Mouse (Mus musculus) embryonic facial prominence, embryonic 14.5 days (tissue): ENCODE results near the gene Map1lc3a. TPM values are rescaled to one million over a fixed set of nuclear protein-coding genes. Genes with fewer than 3 reads are reported as not detected.
A peak's percentile ranks its signal among the peaks of the same experiment; 100 is the strongest.

Experiments used
- ATAC-seq: fragments of 200-750 bp; cut with Nextera tagmentation; 2 replicates; pipeline ENCODE4 v1.8.0; 2017; ENCODE audit warnings: low read depth, moderate number of reproducible peaks, moderate TSS enrichment
- DNase-seq: peaks from one replicate; pipeline ENCODE4 v3.0.0-alpha.2; 2015; ENCODE audit warnings: low spot score
- H3K27ac ChIP-seq: fragments of 300-500 bp; sonication (generic); replicated peaks from 2 replicates; pipeline ENCODE4 v1.5.1; 2014; ENCODE audit warnings: low read depth, mild to moderate bottlenecking, low read length, moderate library complexity
- H3K27me3 ChIP-seq: fragments of 300-500 bp; sonication (generic); replicated peaks from 2 replicates; pipeline ENCODE4 v1.6.1; 2014; ENCODE audit warnings: low read length; ENCODE audit not compliant: control insufficient read depth, insufficient read depth
- H3K36me3 ChIP-seq: fragments of 300-500 bp; sonication (generic); 2 replicates; pipeline ENCODE4 v1.6.1; 2014; ENCODE audit warnings: low read length, mixed read lengths; ENCODE audit not compliant: control insufficient read depth, insufficient read depth
- H3K4me1 ChIP-seq: fragments of 300-500 bp; sonication (generic); 2 replicates; pipeline ENCODE4 v1.6.1; 2014; ENCODE audit warnings: antibody characterized with exemption, low read length; ENCODE audit not compliant: control insufficient read depth, insufficient read depth
- H3K4me2 ChIP-seq: fragments of 300-500 bp; sonication (generic); 2 replicates; pipeline ENCODE4 v1.6.1; 2014; ENCODE audit warnings: low read depth, mild to moderate bottlenecking, low read length, moderate library complexity, mixed read lengths
- H3K4me3 ChIP-seq: fragments of 300-500 bp; sonication (generic); 2 replicates; pipeline ENCODE4 v1.5.1; 2014; ENCODE audit warnings: low read depth, mild to moderate bottlenecking, low read length
- H3K9ac ChIP-seq: fragments of 300-500 bp; sonication (generic); 2 replicates; pipeline ENCODE4 v1.6.1; 2014; ENCODE audit warnings: low read depth, mild to moderate bottlenecking, low read length, moderate library complexity, mixed read lengths
- H3K9me3 ChIP-seq: fragments of 300-500 bp; sonication (generic); 2 replicates; pipeline ENCODE4 v1.6.1; 2016; ENCODE audit warnings: low read length; ENCODE audit not compliant: control insufficient read depth
- WGBS: fragments of 180-500 bp; shearing (Covaris S2); extraction: QIAGEN DNeasy Blood & Tissue Kit; methylation state at CpG from one replicate; pipeline ENCODE4 v1.1.7; 2014; 5-methylcytosine and 5-hydroxymethylcytosine counted together
- polyA plus RNA-seq: library from polyadenylated mRNA; unstranded; fragments of >200 nt; fragmentation: Nextera tagmentation; extraction: Ambion mirVana; gene quantifications from 2 replicates; pipeline ENCODE4 v1.2.1, GENCODE M21; 2014

The Map1lc3a gene
- 241 and 248 TPM in 2 replicates for polyA plus RNA-seq

- ATAC-seq (peak; percentile 94), DNase-seq (peak; percentile 96)
- no peaks in the 10 kb centered on the region for H3K9me3 ChIP-seq
- peak within 1 kb of the TSS; percentile 97 for H3K9ac ChIP-seq
- H3K36me3 ChIP-seq = peaks cover 6% of the 10 kb centered on the region
- no peaks in the 10 kb centered on the region for H3K27me3 ChIP-seq
- H3K27ac ChIP-seq = peak within 1 kb of the TSS; percentile 92
- WGBS = 1% methylated on average over 28 of the region's 47 CpGs
- H3K4me1 ChIP-seq = peaks cover 13% of the 10 kb centered on the region
- peak within 1 kb of the TSS; percentile 93 for H3K4me3 ChIP-seq
- peak within 1 kb of the TSS; percentile 75 for H3K4me2 ChIP-seq
Observed at GRCm38 (mm10) chr2:155276195-155276594, at the start of gene Map1lc3a. TSS of gene Map1lc3a (plus strand) at chr2:155276297.

GRCm38 (mm10) chr2:155235746-155236361, 40.2 kb upstream of the Map1lc3a start:
- no peaks in the 10 kb centered on the region for H3K9me3 ChIP-seq
- peak overlapping the region; percentile 89 for H3K9ac ChIP-seq
- WGBS = 4% methylated on average over 13 of the region's 13 CpGs
- peak overlapping the region; percentile 83 for H3K4me2 ChIP-seq
- peak; percentile 93 for DNase-seq
- H3K4me3 ChIP-seq = peak overlapping the region; percentile 83
- H3K36me3 ChIP-seq = no peaks in the 10 kb centered on the region
- H3K27me3 ChIP-seq = no peaks in the 10 kb centered on the region
- peaks cover 11% of the 10 kb centered on the region for H3K4me1 ChIP-seq
- peak; percentile 91 for ATAC-seq
- peak overlapping the region; percentile 77 for H3K27ac ChIP-seq

GRCm38 (mm10) chr2:155236362-155236992, 39.6 kb upstream of the Map1lc3a start, which contains the start of gene Dynlrb1:
TSS of gene Dynlrb1 (plus strand) at chr2:155236533.
- peak within 1 kb of the TSS; percentile 83 for H3K4me2 ChIP-seq
- no peaks in the 10 kb centered on the region for H3K27me3 ChIP-seq
- peak within 1 kb of the TSS; percentile 83 for H3K4me3 ChIP-seq
- no peaks in the 10 kb centered on the region for H3K9me3 ChIP-seq
- peak within 1 kb of the TSS; percentile 89 for H3K9ac ChIP-seq
- peaks cover 11% of the 10 kb centered on the region for H3K4me1 ChIP-seq
- H3K36me3 ChIP-seq = no peaks in the 10 kb centered on the region
- under 1% methylated on average over 39 of the region's 50 CpGs for WGBS
- DNase-seq (peak; percentile 98), ATAC-seq (peak; percentile 100)
- peak within 1 kb of the TSS; percentile 77 for H3K27ac ChIP-seq

DNA sequence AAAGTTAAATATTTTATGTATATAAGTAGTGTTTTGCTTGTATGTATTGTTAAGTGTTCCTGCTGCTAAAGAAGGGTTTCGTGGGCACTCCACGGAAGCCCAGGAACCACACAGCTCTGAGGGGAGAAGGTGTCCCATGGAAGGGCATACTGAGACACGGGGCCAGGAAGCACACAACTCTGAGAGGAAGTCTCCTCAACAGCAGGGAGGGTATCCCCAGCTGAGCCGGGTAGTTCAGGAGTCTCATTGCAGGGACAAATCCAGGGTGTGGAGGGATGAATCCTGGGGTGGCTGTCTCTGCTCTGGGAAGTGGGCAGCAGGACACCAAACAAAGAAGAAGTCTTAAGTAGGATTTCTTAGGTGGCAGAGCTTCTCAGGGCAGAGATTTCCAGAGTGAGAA, 38.8 kb upstream of the Map1lc3a start:
- H3K4me1 ChIP-seq = peaks cover 11% of the 10 kb centered on the region
- no peak for DNase-seq
- no peak overlapping the region for H3K27ac ChIP-seq

GRCm38 (mm10) chr2:155240915-155241314, 35.2 kb upstream of the Map1lc3a start:
- ATAC-seq (no peak), DNase-seq (no peak)
- H3K4me1 ChIP-seq = peaks cover 11% of the 10 kb centered on the region
- H3K27me3 ChIP-seq = no peaks in the 10 kb centered on the region
- H3K27ac ChIP-seq = no peak overlapping the region
- H3K9ac ChIP-seq = no peak overlapping the region
- no peak overlapping the region for H3K4me3 ChIP-seq
- no peaks in the 10 kb centered on the region for H3K9me3 ChIP-seq
- peaks cover 37% of the 10 kb centered on the region for H3K36me3 ChIP-seq
- WGBS = 73% methylated on average over 4 of the region's 4 CpGs
- H3K4me2 ChIP-seq = no peak overlapping the region

More for the DNA sequence above, 38.8 kb upstream of the Map1lc3a start:
- H3K9me3 ChIP-seq = no peaks in the 10 kb centered on the region
- H3K9ac ChIP-seq = peak overlapping the region; percentile 89
- peaks cover under 1% of the 10 kb centered on the region; the same call in 1 of the 2 replicates for H3K36me3 ChIP-seq
- H3K4me3 ChIP-seq = peak overlapping the region; percentile 83
- no peak for ATAC-seq
- WGBS = 15% methylated on average over 4 of the region's 4 CpGs
- H3K4me2 ChIP-seq = peak overlapping the region; percentile 83
- no peaks in the 10 kb centered on the region for H3K27me3 ChIP-seq

DNA sequence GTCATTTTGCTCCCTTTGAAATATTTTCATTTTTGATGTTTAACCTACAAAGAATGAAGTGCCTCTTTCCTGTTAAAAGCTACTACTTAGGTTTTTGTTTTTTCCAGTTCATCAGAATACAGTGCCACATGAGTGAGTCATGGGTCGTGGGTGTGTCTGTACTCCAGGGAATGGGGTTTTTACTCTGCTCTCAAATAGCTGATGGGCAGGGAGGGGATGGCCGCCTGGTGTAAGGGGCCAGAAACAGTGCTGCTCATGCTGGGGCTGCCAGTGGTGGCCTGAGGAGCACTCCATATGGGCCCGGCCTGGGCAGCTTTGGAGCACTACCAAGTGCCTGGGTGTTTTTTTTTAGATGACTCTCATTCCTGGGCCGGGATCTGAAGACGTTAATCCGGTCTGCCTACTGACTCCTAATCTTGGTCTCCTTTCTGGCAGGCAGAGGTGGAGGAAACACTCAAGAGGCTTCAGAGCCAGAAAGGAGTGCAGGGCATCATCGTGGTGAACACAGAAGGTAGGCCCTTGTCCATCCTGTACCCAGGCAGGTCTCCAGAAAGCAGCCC, 33.7 kb upstream of the Map1lc3a start:
- Histone ChIP-seq H3K9me3 (no peaks in the 10 kb centered on the region), H3K4me2 (no peak overlapping the region), H3K9ac (no peak overlapping the region), H3K27me3 (no peaks in the 10 kb centered on the region), H3K4me1 (peaks cover 8% of the 10 kb centered on the region), H3K4me3 (no peak overlapping the region), H3K27ac (no peak overlapping the region), H3K36me3 (peaks cover 49% of the 10 kb centered on the region)
- WGBS = 92% methylated on average over 7 of the region's 7 CpGs
- DNase-seq (no peak), ATAC-seq (no peak)

DNA sequence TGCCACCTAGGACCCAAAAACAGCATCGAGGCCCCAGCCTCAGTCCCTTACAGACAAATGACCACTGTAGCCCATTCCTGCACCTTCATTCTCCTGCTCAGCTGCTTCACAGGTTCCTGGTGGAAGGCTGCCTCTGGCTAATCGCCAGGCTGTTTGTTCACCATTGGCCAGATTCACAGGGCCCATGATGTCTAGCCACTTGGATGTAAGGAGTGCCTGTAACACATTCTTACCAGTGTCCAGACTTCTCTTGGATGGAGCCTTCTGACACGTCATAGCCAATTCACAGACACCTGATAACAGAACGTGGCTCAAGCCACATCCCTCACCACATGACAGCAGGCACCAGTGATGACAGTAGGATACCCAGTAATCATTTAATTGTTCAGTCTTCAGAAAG, 29.9 kb upstream of the Map1lc3a start:
- Histone ChIP-seq H3K36me3 (peaks cover 88% of the 10 kb centered on the region), H3K9ac (no peak overlapping the region), H3K27ac (no peak overlapping the region), H3K4me2 (no peak overlapping the region), H3K27me3 (no peaks in the 10 kb centered on the region), H3K4me3 (no peak overlapping the region), H3K9me3 (no peaks in the 10 kb centered on the region), H3K4me1 (no peaks in the 10 kb centered on the region)
- ATAC-seq (no peak), DNase-seq (no peak)
- WGBS = 89% methylated on average over 4 of the region's 4 CpGs

DNA sequence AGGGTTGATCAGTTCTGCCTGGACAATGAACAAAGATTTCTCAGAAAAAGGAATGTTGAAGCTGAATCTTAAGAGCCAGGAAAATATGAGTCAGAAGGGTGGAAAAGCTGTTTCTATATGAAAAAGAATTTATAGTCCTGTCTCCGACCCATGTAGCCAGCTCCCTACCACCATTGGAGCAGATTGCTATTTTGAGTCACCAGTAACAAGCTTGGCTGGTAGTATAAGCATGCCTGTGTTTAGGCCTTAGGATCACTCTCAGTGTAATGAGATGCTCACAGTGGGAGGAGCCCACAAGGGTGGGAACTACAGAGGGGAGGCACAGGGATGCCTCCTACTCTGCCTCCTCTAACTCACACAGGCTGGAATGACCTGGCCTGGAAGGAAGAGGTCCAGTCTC, 27.9 kb upstream of the Map1lc3a start:
- 86% methylated on average over 1 of the region's 1 CpGs for WGBS
- Histone ChIP-seq H3K9me3 (no peaks in the 10 kb centered on the region), H3K9ac (no peak overlapping the region), H3K4me2 (no peak overlapping the region), H3K4me3 (no peak overlapping the region), H3K4me1 (no peaks in the 10 kb centered on the region), H3K27ac (no peak overlapping the region), H3K27me3 (no peaks in the 10 kb centered on the region), H3K36me3 (peaks cover 86% of the 10 kb centered on the region)
- ATAC-seq (no peak), DNase-seq (no peak)
